Mouse (Mus musculus) hematopoietic stem cell, adult 5-6 weeks (primary cell): ENCODE results near the gene Gm10491. TPM values are rescaled to one million over a fixed set of nuclear protein-coding genes. Genes with fewer than 3 reads are reported as not detected.

Experiments
- ATAC-seq, 2 experiments: fragments of 125-278 bp in 1 of 2; replicated peaks in 1 of 2; 2 replicates each; pipeline ENCODE4 v1.8.0; 2016 to 2017; ENCODE audit warnings: inconsistent platforms in 2 of 2, mild to moderate bottlenecking in 2 of 2, moderate number of reproducible peaks in 2 of 2, low read depth in 1 of 2, moderate TSS enrichment in 1 of 2; ENCODE audit not compliant: low FRiP score in 2 of 2, poor library complexity in 2 of 2, severe bottlenecking in 2 of 2, insufficient read depth in 1 of 2, low TSS enrichment in 1 of 2
- total RNA-seq: library from RNA; stranded (forward); fragments of 172-1452, 232-1000 nt; gene quantifications from 2 replicates; pipeline ENCODE4 v1.2.3, GENCODE M21; 2017

The Gm10491 gene
- total RNA-seq, 1 experiment from 2014 or later, result not detected

DNA sequence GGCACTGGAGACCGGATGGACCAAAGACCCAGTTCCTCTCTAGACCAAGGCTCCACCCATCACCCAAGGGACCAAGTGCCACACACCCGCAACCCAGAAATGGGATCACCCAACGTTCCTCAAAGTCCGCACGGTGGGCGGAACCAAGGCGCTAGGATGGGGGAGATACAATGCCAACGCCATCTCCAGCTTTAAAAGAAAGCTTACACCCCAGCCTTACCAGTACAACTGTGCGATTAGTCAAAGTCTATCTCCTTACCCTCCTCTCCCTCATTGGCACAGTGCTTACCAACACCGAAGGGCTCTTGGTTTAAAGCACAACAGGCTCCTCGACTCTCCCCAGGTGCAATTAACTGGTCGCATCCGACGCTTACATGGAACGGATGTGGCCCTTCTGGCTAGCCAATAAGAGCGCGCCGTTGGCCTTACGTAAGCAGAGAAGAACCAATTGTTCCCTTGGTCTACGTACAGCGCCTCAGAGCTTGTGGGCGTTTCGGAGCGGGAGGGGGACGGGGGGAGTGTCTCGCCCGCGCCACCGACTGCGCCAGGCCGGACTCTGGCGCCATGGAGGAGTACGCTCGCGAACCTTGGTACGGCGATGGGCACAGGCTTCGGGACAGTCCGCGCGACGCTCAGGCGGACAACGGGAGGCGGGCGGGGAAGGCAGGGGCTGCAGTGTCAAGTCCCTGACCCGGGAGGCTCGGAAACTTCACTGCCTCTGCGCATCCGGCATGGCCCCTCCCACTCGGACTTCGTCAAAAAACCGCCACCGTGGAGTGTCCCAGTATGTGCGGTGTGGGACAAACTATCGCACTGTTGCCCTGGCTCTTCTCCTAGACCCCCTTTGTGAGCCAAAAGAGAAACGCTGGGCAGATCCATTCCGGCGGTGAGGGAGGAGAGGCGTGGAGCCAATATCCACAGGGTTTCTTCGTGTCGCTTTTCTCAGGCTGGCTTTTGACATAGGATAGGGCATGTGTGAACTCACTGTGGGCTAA lies 8.5 kb downstream of the Gm10491 start, which contains the start of the genes Pqbp1 and Timm17b:
TSS of gene Pqbp1 (minus strand) at position 390 of the 995 bp plus-strand sequence.
TSS of gene Timm17b (plus strand) at position 478 of the 995 bp plus-strand sequence.
- ATAC-seq, result peak; percentile 97 to 98

DNA sequence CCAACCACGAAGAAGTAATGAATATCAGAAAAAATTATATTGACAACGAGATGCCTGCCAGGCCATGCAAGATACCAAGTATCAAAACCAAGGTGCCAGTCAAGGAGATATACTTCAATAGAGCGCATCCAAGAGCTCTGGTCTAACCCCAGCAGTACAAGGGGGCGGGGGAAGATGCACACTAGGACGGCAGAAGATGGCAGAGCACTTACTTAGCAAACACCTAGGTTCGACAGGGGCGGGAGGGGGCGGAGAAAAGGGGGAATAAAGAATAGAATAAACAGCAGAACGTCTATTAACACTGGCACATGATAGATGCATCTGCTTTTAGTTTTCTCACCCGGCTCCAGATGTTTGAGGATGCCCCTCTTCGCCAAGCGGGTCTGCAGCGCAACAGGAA lies 9.4 kb downstream of the Gm10491 start:
- no peak for ATAC-seq

DNA sequence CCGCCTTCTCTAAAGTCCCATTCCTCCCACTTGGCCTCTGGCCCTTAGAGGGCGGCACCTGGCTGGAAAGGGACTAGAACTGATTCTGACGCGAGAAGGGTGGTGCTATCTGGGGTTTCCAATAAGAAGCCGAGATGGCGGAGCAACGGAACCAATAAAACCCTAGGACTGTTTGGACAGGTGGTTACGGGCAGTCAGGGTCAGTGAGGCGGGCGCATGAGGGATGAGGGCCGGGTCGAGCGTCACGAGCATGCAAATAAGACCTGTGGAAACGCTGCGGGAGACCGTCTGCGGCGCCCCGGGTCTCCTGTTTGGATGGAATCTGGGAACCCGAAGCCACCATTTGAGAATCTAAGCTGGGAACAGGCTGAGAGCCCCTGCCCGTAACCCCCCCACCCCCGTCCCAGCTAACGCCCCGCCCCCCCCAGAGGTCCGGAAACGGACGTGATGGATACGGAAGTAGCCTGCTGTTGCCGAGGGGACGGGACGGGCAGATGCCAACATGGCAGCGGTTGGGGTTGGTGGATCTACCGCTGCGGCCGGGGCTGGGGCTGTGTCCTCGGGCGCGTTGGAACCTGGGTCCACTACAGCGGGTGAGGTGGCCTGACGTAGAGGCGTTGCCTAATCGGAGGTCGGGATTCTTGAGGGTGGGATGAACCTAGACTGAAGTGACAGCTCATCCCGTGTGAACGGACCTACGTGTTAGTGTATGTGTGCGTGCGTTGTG lies 23.6 kb downstream of the Gm10491 start, which contains the start of gene Slc35a2:
TSS of gene Slc35a2 (plus strand) at position 188 of the 727 bp plus-strand sequence.
- peak; percentile 89 to 95 for ATAC-seq

DNA sequence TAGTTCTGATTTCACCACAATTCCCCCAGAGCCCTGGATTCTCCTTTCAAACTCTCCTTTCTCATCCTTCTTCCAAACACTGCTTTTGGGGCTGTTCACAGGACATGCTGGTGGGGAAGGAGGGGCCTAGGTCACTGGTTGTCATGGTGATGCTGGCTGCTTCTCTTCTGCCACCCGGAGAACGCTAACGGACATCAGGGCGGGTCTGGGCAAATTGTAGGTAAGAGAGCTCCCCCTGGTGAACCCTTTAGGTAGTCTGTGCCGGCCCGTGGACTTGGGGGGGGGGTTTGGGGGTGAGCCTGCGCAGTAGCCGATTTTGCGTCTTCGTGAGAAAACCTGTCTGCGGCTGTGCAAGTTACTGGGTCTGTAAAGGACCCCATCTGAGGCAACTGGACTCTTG lies 27.8 kb downstream of the Gm10491 start:
- ATAC-seq, result peak; percentile 59 to 61

- no peak for ATAC-seq
These were observed 29.1 kb downstream of the Gm10491 start for GRCm38 (mm10) chrX:7878495-7878894.

DNA sequence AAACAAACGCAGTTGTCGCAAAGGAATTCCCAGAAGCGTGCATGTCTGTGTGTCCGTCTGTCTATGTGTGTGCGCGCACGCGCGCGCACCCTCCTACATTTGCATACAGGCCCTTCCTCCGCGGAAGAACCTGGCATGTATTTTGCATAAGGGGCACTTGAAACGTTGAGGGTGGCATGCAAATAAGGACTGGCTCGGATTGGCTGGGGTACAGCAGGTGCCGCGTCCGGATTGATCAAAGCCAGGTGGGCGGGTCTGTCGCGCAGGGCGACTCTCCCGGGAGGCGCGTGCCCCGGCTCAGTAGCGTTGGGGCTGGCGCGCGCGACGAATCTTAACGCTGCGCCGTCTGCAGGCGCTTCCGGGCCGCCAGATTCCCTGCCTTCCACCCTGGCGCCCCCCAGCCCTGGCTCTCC lies 29.6 kb downstream of the Gm10491 start, which contains the start of gene Pim2:
TSS of gene Pim2 (plus strand) at position 256 of the 413 bp plus-strand sequence.
- ATAC-seq, result peak; percentile 88 to 94

DNA sequence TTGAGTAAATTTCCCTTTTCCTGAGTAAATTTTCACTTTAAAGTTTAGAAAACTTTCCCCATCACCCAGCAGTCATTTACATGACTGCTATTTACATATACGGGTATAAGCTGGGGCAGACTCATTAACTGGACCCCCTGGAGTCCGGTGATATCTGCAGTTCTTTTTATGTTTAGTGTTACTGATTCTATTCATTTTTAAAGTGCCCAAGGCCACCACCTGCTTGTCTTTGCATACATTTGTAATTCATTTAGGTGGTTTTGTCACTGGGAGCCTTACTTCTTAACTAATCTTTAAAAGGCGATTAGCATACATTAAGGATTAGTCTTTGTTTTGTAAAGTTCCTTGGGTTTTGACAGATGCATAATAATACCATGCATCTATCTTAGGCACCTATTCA lies 37.8 kb downstream of the Gm10491 start:
- ATAC-seq, result no peak

DNA sequence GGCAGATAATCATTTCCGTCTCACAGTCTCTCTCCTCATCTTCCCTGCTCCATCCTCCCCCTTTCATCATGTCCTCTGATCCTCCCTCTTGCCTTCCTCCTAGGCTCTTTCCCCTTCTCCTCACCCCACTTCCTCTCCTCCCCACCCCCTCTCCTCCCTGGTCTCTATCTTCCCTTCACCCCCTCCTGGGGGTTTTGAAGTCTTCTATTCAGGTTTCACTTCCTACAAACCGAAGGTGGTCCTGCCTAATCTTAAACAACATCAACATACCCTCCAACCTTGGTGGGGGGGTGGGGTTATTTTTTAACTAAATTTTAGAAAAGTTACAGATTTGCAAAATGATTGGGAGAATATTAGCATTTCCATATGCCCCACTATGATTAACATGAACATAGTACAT lies 39.1 kb downstream of the Gm10491 start:
- ATAC-seq, result no peak

DNA sequence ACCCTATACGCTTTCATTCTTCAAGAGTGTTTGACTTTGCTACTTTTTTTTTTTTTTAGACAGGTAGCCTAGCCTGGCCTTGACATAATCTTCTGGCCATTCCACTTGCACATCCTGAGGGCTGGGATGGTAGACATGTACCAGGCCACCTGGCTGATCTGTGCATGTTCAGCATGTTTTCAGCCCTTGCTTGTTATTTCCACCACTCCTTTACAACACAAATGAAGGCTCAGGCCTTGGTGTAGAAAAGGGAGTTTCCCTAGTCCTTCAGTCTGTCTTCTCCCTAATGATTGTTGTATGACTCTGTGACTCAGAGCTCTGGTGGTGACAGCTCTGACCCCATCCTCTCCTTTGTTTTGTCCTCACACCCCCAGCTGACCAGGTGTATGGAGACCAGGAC lies 40.5 kb downstream of the Gm10491 start:
- ATAC-seq, result no peak

- ATAC-seq, result peak in 1 of 2 experiments; percentile 17; a peak in 1 of 4 replicates
These were observed 41.8 kb downstream of the Gm10491 start for GRCm38 (mm10) chrX:7865786-7866185.

DNA sequence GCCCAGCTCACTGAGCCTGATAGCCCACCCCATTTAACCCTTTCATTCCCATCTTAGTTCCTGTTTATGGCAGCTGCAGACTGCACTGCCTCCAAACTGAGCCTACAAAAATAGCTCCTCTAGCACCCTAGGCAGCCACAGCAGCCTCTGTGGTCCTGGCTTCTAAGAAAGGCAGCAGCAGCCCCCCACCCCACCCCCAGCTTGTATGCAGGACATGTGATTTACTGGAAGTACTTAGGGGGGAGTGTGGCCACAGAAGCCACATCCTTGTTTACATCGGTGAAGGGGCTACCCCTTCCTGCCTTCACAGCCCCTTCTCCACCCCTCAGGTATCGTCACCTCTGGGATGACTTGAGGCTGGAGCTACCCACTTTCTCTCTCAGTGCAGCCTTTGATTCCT lies 42.3 kb downstream of the Gm10491 start:
- ATAC-seq, result peak; percentile 82 to 84

DNA sequence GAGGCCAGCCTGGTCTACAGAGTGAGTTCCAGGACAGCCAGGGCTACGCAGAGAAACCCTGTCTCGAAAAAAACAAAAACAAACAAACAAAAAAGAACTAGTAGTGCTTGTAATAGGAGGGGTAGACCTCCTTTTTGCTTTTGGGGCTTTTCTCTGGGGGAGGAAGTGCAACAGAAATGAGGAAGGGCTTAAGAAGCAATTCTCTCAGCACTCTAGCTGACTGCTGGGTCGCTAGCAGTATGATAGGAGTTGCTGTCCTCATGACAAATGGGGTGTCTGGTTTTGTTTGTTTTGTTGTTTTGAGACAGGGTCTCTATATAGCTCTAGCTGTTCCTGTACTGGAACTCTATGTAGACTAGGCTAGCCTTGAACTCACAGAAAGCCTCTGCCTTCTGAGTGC lies 43.1 kb downstream of the Gm10491 start:
- 0 out of 4 replicates have a peak, but pooled peaks of 1 of the 2 experiments have one; percentile 25 for ATAC-seq

DNA sequence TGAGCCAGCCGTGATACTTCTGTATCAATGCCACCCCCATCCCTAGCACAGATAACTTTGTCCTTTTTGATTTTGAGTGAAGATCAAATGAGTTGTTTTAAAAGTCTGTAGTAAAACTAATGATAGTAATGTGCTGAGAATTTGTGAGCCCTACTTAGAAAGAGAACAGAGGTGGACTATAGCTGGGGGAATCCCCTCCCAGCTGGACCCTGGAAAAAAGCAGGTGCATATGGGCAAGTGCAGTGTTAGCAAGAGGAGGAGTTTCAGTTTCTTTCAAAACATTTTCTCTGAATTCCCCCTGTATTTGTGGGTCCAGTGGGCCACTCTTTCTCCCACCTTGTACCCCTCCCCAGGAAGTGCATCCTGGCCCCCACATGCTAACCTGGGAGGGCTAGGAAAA lies 44.5 kb downstream of the Gm10491 start:
- no peak for ATAC-seq

- peak; percentile 53 to 71 for ATAC-seq
These were observed 48.4 kb downstream of the Gm10491 start for GRCm38 (mm10) chrX:7859191-7859753.
